Mouse (Mus musculus) embryonic stem cell, embryonic (primary cell): ENCODE data around the gene Ssr2.

Experiments used
- CTCF ChIA-PET, 4 experiments: fragments of 300-600 bp in 2 of 4; fragments of 350-600 bp in 2 of 4; sonication (Branson Sonifier 250); formaldehyde crosslinking; loops; one replicate each; lab custom pipeline; 2022; ENCODE audit warnings: inconsistent platforms in 2 of 4; lab: Charles Lee
- POLR2A ChIA-PET, 4 experiments: fragments of 300-600 bp in 2 of 4; fragments of 350-600 bp in 2 of 4; sonication (Branson Sonifier 250); formaldehyde crosslinking; loops; one replicate each; lab custom pipeline; 2022; ENCODE audit warnings: antibody characterized with exemption in 4 of 4, inconsistent platforms in 1 of 4; lab: Charles Lee

Ssr2 gene

GRCm38 (mm10) chr3:88624951-88625350, 49.3 kb downstream of the Ssr2 start:
- POLR2A ChIA-PET = interaction anchor here in 3 of 4 experiments (1.4 to 4.9 kb wide), 6 partner anchors 9 to 72 kb away, joined by 5 to 18 read pairs (median 11); partner anchors contain the start of genes Lamtor2 (in 1 of the 3) and Ubqln4 (in 1 of the 3)
- CTCF ChIA-PET = no interaction called here

- ChIA-PET POLR2A (interaction anchor here in 2 of 4 experiments (1.0 to 3.7 kb wide), 6 partner anchors 9 to 72 kb away, joined by 3 to 18 read pairs (median 6); partner anchors contain the start of genes Lamtor2 (in 1 of the 2) and Ubqln4 (in 1 of the 2)), CTCF (interaction anchor here in 2 of 4 experiments (0.7 to 1.3 kb wide), 4 partner anchors 9 to 81 kb away, joined by 3 read pairs; no protein-coding TSS in a partner anchor)
Measured at GRCm38 (mm10) chr3:88625531-88625930, 49.9 kb downstream of the Ssr2 start.

- CTCF ChIA-PET = interaction anchor here in 3 of 4 experiments (0.6 to 1.3 kb wide), 7 partner anchors 10 to 128 kb away, joined by 3 to 4 read pairs (median 3); no protein-coding TSS in a partner anchor
- POLR2A ChIA-PET = interaction anchor here in 2 of 4 experiments (0.9 to 3.7 kb wide), 9 partner anchors 8 to 73 kb away, joined by 3 to 18 read pairs (median 4); partner anchors contain the start of genes Lamtor2 (in 1 of the 2) and Ubqln4 (in 1 of the 2)
Measured at GRCm38 (mm10) chr3:88626316-88626715, 50.6 kb downstream of the Ssr2 start.

DNA sequence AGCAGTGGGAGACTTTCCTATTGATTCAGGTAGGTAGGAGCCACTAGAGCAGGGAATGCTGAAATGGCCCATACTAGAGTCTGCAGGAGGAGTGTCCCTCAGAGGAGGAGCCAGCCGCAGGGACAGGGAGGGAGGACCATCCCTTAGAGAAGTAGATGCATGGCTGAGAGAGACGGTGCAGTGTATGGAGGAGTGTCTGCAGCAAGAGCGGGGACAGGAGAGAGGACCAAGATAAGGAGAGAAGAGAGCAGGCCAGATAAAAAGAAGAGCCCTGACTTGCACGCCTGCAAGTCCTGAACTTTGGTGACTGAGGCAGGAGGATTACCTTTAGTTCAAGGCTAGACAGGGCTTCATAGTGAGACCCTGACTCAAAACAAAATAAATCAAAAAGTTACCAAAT, 51.4 kb downstream of the Ssr2 start:
- ChIA-PET CTCF (interaction anchor here in 2 of 4 experiments (0.9 to 1.3 kb wide), 2 partner anchors 20 to 40 kb away, joined by 3 read pairs; no protein-coding TSS in a partner anchor), POLR2A (interaction anchor here in 2 of 4 experiments (0.6 to 3.7 kb wide), 7 partner anchors 8 to 535 kb away, joined by 3 to 18 read pairs (median 5); no protein-coding TSS in a partner anchor)

DNA sequence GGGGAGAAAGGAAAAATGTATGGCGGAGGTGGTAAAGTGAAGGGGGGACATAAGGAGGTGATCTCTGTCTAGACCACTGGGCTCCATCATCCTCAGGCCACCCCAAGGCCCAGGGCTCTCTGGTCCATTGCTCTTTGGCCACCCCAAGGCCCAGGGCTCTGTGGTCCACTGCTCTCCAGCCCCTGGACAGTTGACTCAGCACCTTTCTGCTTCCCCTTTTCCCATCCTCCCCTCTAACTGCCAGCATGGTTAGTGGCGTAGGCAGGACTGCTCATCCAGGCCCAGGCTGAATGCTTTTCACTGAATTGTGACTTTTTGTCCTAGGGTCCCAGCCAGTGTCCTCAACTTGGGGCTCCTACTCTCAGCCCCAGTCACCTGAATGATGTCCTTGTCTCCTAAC, 51.9 kb downstream of the Ssr2 start:
- POLR2A ChIA-PET = interaction anchor here in 1 of 4 experiments (0.6 to 10.2 kb wide), 4 partner anchors 6 to 535 kb away, joined by 4 to 96 read pairs (median 6); no protein-coding TSS in a partner anchor
- CTCF ChIA-PET = interaction anchor here in 2 of 4 experiments (0.9 to 1.6 kb wide), 2 partner anchors 13 to 41 kb away, joined by 3 to 4 read pairs; no protein-coding TSS in a partner anchor

GRCm38 (mm10) chr3:88628766-88629165, 53.1 kb downstream of the Ssr2 start:
- ChIA-PET CTCF (interaction anchor here in 2 of 4 experiments (0.6 to 1.6 kb wide), 3 partner anchors 12 to 527 kb away, joined by 3 to 4 read pairs (median 3); no protein-coding TSS in a partner anchor), POLR2A (interaction anchor here in 3 of 4 experiments (0.6 to 10.2 kb wide), 14 partner anchors 8 to 119 kb away, joined by 3 to 96 read pairs (median 4); partner anchors contain the start of genes Arhgef2 (in 1 of the 3) and Lmna (in 1 of the 3))

- CTCF ChIA-PET = interaction anchor here in 2 of 4 experiments (0.5 to 1.6 kb wide), 3 partner anchors 11 to 675 kb away, joined by 3 to 4 read pairs (median 4); no protein-coding TSS in a partner anchor
- POLR2A ChIA-PET = interaction anchor here in 3 of 4 experiments (0.5 to 10.2 kb wide), 14 partner anchors 8 to 56 kb away, joined by 3 to 96 read pairs (median 4); partner anchors contain the start of genes Arhgef2 (in 1 of the 3) and Khdc4 (in 1 of the 3)
Measured at GRCm38 (mm10) chr3:88629244-88629643, 53.6 kb downstream of the Ssr2 start.

DNA sequence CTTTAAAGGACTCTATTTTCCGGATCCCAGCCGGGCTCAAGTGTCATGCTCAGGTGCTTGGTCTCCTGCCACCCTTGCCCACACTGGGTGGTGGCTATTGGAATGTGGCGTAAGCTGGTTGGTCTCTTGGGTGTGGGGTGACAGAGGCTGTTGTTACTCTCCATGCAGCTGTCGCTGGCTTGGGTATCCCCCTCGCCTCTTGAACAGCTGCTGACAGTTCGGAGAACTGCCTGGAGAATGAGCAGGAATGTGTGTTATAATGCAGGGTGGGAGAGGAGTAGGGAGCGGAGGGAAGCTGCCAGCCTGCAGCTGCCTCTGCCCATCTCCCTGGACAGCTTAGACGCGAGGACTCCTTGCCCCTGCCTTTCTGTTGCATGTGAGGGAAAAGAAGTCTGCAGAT, 54.3 kb downstream of the Ssr2 start:
- ChIA-PET POLR2A (interaction anchor here (0.7 to 10.2 kb wide), 14 partner anchors 8 to 109 kb away, joined by 3 to 96 read pairs (median 6); partner anchors contain the start of genes Arhgef2 (in 1 of the 4), Khdc4 (in 1 of the 4) and Ssr2 (in 1 of the 4)), CTCF (interaction anchor here in 2 of 4 experiments (0.7 to 1.2 kb wide), 3 partner anchors 11 to 48 kb away, joined by 3 read pairs; no protein-coding TSS in a partner anchor)

DNA sequence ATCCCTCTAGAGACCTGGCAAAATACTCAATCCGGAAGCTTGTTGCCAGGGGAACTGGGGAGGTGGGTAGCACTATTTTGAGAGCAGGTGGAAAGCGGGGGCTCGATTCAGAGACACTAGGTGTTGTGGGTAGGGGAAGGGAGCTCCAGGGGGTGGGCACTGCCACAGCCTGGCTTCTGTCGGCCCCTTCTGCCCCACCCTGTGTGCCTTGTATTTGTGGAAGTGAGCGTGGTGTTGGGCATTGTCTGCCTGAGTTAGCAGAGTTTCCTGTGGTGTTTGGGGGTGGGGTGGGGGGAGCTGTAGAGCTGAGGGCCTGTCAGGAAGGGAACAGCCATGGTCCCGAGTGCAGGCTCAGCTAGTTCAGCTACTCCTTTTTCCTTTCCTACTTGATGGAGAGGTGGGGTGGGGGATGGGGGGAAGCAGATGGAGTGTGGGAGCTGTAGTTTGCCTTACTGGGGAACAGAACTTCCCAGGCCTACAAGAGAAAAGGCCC, 55.2 kb downstream of the Ssr2 start:
- POLR2A ChIA-PET = interaction anchor here (0.5 to 10.2 kb wide), 30 partner anchors 9 to 1186 kb away, joined by 3 to 96 read pairs (median 4); partner anchors contain the start of genes Arhgef2 (in 1 of the 4), Fdps (in 1 of the 4) and Ssr2 (in 1 of the 4)
- CTCF ChIA-PET = interaction anchor here in 3 of 4 experiments (0.6 to 2.1 kb wide), 11 partner anchors 12 to 54 kb away, joined by 3 to 12 read pairs (median 4); no protein-coding TSS in a partner anchor

GRCm38 (mm10) chr3:88631921-88632587, 56.4 kb downstream of the Ssr2 start:
- CTCF ChIA-PET = interaction anchor here (0.5 to 2.2 kb wide), 27 partner anchors 10 to 461 kb away, joined by 3 to 12 read pairs (median 4); partner anchors contain the start of gene Rusc1 (in 1 of the 4)
- POLR2A ChIA-PET = interaction anchor here in 3 of 4 experiments (0.6 to 10.2 kb wide), 36 partner anchors 8 to 121 kb away, joined by 3 to 96 read pairs (median 4); partner anchors contain the start of genes Ssr2 (in 3 of the 3) and Arhgef2 (in 1 of the 3)

DNA sequence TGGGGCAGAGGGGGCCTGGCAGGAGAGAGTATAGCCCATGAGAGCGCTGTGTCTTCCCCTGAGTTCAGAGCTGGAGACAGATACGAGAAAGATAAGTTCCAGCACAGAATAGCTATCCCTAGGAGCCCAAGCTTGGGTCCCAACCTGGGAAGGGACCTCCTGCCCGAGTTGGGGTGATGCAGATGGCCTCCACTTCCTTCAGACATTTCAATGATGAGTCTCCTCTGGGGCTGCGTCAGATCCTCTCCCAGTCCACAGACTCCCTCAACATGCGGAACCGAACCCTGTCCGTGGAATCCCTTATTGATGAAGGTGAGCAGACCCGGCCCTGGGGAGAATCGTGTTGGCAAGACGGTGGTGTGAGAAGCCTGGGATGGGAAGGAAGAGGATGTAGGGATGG, 57.4 kb downstream of the Ssr2 start:
- POLR2A ChIA-PET = interaction anchor here in 3 of 4 experiments (0.6 to 10.2 kb wide), 19 partner anchors 10 to 120 kb away, joined by 3 to 96 read pairs (median 5); partner anchors contain the start of genes Ssr2 (in 2 of the 3) and Arhgef2 (in 1 of the 3)
- CTCF ChIA-PET = interaction anchor here (0.8 to 3.1 kb wide), 11 partner anchors 9 to 89 kb away, joined by 3 to 9 read pairs (median 4); no protein-coding TSS in a partner anchor

- ChIA-PET CTCF (interaction anchor here in 3 of 4 experiments (0.6 to 3.1 kb wide), 7 partner anchors 13 to 91 kb away, joined by 3 to 10 read pairs (median 6); no protein-coding TSS in a partner anchor), POLR2A (interaction anchor here in 3 of 4 experiments (0.6 to 10.2 kb wide), 20 partner anchors 9 to 742 kb away, joined by 3 to 96 read pairs (median 4); partner anchors contain the start of genes Arhgef2 (in 1 of the 3), Lmna (in 1 of the 3) and Ssr2 (in 1 of the 3))
Measured at GRCm38 (mm10) chr3:88635506-88636275, 60.0 kb downstream of the Ssr2 start.

GRCm38 (mm10) chr3:88636555-88636986, 60.9 kb downstream of the Ssr2 start:
- POLR2A ChIA-PET = interaction anchor here in 3 of 4 experiments (0.6 to 10.2 kb wide), 13 partner anchors 13 to 351 kb away, joined by 3 to 96 read pairs (median 6); partner anchors contain the start of genes Arhgef2 (in 1 of the 3) and Ssr2 (in 1 of the 3)

GRCm38 (mm10) chr3:88637134-88637533, 61.5 kb downstream of the Ssr2 start:
- ChIA-PET CTCF (interaction anchor here (0.5 to 1.9 kb wide), 9 partner anchors 12 to 117 kb away, joined by 3 to 10 read pairs (median 5); no protein-coding TSS in a partner anchor), POLR2A (interaction anchor here in 2 of 4 experiments (0.5 to 10.2 kb wide), 9 partner anchors 15 to 64 kb away, joined by 3 to 96 read pairs (median 4); partner anchors contain the start of gene Ssr2 (in 1 of the 2))

More at GRCm38 (mm10) chr3:88636555-88636986, 60.9 kb downstream of the Ssr2 start:
- CTCF ChIA-PET = interaction anchor here in 3 of 4 experiments (0.5 to 1.9 kb wide), 8 partner anchors 12 to 217 kb away, joined by 3 to 10 read pairs (median 4); no protein-coding TSS in a partner anchor
